Mouse (Mus musculus) layer of hippocampus, postnatal 36 days (tissue): Measurements from ENCODE around the gene Tmem26. TPM values are rescaled to one million over a fixed set of nuclear protein-coding genes. Genes with fewer than 3 reads are reported as not detected.
"Not testable (repeated sequence)": the region's sequence is repeated elsewhere in the genome, so short reads cannot be mapped to it uniquely, and the experiment has no call there.

Source experiments
- DNase-seq, 2 experiments: peaks; one replicate each; pipeline ENCODE4 v3.0.0; 2022
- total RNA-seq, 2 experiments: library from RNA; stranded (reverse); gene quantifications; 2 replicates each; pipeline ENCODE4 v1.2.3; 2021

Tmem26 gene
- total RNA-seq: under 1 TPM in 1 of 2 experiments, not detected in 1; 0.10 TPM

DNA sequence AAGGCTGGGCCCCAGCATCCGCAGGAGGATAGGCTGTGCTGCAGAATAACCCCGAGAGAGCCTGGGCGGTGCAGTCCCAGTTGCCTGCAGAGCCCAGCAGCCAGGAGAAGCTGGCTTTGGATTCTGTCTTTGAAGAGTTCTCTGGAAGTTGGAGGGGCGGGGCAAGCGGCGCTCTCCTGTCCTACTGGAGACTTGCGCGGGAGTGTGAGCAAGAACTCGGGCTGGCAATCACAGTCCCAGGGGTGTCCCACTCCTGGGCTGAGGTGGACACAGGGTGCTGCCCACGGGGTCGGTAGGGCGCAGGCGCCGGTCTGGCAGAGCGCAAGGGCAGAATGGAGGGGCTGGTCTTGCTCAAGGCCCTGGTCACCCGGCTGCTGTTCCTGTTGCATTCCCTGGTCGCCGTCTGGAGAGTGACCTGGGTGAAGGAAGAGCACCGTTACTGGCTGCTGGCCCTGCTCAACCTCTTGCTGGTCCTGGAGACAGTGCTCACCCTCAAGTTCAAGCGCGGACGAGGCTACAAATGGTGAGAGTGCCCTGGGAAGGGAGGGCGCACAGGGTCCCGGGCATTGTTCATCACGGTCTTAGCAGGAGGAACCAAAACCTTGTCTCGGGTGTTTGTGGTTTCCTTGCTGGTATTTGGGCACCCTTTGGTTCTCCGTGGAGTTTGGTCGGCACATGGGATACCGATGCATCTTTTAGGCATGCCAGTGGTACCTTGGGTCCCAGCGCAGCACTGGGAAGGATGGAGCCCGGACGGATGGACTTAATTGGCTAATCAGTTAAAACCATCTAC, at the start of gene Tmem26:
Gene Tmem26, plus strand, starts transcription at position 79 of the 793 bp plus-strand sequence.
- DNase-seq: no peak

DNA sequence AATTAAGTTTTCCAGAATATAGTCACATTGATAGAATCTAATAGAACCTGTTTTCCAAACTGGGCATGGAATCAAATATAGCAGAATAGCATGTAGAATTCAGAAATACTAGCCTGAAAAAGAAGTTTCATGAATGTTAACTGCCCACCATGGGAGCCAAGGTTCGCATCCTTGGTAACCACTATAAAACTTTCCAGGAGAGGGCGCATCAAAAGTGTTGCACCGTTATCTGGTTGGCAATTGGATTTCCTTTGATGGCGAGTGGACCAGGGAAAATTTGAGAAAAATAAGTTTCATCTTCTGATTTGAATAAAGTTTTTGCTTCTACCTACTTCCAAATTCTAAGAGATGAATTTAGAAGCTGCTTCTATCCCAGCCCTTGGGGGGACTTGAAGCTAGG, 44.8 kb upstream of the Tmem26 start:
- DNase-seq: no peak

DNA sequence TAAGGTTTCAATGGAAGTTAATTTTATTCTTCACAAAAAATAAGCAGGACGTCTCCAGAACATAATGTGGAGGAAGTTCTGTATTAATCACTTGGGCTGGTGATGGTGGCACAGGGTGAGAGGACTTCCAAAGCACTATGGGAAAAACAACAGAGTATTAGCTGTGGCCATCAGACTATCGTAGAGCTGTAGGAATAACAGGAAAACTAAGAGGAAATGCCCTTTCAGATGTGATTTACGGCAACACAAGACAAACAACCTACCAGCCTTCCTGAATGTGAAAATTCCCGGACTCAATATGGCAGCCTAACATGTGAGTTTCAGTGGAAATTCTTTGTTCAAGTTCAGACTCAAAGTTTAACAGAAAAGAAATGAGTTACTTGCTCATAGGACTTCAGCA, 42.2 kb upstream of the Tmem26 start:
- no peak for DNase-seq

DNA sequence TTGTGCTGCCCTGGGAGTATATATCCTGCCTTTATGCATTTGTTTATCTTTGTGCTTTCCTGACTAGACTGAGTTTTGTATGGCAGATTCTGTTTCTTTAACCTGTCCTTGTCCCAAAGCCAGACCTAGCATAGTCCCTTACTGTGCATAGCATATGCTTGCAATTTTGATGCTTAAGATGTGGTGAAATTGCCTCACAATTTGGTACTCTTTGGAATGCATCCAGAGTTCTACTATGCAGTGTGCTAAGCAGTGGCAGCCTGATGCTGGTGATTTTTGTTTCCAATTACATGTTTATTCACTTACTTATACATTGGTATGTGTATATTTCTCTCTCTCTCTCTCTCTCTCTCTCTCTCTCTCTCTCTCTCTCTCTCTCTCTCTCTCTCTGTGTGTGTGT, 37.9 kb upstream of the Tmem26 start:
- DNase-seq: no peak

DNA sequence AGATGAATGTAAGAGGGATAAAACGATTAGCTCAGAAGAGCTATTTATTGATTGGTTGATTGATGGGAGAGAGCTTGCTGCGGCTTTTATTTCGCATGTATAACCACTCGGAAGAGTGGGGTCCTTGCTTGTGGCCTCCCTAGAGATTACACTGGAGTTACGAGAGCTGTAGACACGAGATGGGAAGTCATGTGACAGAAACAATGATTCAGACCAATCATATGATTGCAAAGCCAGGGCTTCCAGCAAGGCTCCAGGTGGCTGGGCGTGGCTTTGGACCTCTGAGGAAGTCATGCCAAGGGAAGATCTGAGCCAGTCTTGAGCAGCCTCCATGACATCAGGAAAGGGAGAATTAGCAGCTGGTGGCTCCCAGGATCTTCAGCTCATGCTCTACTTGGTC, 32.3 kb upstream of the Tmem26 start:
- no peak for DNase-seq

DNA sequence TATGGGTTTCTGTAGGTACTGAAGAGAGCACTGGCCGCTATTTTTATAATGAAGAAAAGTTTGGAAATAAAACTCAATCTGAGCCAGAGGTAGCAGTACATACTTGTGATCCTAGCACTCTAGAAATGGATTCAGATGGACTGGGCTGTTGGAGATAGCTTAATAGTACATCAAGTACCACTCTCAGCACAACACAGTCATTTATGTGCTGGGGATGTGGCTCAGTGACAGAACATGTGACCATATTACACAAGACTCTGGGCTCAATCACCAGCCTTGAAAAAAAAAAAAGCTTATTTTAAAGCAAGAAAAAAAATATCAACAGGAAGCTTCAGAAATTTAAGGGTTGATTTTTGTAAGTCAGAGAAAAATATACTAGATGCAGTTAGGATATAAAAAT, 31.0 kb upstream of the Tmem26 start:
- no peak for DNase-seq

DNA sequence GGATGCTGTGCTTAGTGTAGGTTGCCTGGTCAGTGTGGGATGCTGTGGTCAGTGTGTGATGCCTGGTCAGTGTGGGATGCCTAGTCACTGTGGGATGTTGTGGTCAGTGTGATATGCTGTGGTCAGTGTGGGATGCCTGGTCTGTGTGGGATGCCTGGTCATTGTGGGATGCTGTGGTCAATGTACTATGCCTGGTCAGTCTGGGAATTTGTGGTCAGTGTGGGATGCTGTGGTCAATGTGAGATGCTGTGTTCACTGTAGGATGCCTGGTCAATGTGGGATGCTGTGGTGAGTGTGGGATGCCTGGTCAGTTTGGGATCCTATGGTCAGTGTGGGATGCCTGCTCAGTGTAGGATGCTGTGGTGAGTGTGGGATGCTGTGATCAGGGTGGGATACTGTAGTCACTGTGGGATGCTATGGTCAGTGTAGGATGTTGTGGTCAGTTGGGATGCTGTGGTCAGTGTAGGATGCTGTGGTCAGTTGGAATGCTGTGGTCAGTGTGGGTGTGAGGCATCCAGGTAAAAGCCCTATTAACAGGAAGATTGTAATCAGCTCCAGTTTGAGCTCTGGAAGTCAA, 27.6 kb upstream of the Tmem26 start:
- DNase-seq: no peak

DNA sequence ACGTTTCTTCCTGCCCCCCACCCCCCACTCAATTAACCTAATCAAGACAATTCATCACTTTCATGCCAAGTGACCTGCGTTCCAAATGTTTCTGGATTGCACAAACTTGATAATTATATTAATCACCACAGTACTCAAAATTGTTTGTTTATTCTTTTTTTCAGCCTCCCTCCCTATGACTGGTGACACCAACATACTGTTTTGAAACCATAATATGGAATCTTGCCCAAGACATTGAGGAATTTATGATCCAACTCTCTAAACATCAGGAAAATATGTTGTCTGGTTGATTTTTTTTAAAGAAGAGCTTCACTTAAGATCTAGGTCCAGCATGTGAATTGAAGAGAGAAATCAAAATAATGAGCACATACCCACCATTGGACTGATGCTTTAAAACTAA, 19.2 kb upstream of the Tmem26 start:
- no peak for DNase-seq

DNA sequence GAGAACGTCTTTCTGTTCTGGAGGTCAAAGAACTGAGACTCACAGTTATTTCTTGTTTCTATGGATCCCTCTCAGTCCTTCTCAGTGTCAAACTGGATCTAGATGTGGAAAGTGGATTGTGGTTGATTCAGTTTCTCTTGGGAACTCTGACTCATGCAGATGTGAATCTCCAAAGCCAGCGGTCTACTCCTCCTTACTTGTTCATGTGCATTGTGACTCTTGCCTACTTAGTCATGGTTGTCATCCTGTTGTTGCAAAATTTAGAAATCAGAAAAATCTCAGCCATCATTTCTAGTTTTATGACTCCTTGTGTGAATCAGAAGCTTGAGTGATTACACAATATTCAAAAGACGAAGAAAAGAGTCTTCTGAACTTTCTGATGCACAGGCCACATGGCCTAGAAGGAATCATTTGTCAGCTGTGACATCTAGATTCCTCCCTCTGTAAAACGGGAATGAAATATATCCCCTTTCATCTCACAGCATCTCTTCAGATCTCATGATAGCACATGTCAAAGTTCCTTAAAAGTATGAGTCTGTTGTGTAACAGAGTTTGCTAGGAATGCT, 17.9 kb upstream of the Tmem26 start:
- no peak for DNase-seq

DNA sequence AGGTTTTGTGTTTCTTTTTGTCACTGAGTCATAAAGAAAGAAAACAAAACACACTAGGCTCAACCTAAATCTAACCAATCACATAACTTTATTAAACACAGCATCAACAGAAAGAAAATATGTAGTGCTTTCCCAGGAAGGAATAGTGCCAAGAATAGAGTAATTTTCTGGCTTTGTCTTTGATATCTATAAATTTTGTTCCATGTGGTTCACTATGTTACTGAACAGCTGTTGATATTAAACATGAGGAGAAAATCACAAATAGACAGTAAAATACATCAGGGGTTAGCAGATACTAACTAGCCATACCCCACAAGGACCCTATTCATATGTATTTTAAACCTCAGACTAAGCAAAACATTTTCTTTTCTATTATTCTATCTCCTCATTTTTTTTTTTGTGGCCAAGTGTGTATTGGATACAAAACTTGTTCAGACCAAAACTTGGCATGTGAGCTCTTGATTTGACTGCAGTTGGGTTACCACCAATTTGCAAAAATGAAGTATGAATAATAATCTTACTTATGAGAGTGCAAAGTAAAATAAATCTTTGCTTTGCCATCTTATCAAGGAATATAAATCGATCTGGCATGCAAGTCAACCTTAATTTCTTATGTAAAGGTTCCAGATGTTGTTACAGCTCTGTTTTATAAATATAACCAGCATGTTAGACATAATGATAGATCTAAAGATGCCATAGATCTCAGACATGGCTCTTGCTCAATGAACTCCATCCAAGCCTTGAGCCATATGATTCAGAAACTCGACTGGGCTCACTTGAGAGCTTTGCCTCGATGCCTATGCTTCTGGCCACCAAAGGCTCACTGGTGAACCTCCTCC, 16.2 kb upstream of the Tmem26 start:
- no peak for DNase-seq

DNA sequence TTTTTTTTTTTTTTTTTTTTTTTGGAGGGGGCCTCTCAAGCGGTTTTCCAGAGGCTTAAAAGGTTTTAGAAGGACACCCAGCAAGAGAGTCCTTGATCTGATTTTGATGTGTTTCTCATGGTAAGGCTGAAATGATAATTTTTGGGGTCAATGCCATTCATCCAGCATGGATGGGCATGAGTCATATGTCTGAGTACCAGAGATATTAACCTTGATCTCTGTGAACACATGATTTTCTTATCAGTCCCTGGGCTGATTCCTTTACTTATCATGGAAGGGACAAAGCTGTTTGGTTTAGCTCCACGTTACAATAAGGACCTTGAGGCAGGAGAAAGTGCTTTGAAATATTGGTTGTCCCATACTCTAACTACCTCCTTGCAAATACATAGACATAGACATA, 10.5 kb upstream of the Tmem26 start:
- no peak for DNase-seq

DNA sequence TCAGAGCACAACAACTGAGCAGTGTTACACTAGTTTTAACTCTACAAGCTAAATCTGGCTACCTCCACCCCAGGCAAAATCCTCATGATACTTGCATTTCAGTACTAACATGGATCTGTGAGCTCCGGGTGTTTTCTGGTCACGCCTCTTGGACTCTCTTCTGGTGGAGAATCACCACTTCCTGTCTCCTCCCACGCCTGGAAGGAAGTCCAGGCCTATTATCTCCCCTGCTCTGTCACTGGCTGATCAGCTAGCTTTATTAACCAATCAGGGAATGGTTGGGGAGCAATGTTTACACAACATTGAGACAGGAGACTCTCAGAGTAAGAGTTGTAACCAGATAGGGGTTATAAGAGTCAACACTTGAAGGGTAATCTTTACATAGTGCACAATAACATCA, 9.1 kb upstream of the Tmem26 start:
- DNase-seq: no peak

DNA sequence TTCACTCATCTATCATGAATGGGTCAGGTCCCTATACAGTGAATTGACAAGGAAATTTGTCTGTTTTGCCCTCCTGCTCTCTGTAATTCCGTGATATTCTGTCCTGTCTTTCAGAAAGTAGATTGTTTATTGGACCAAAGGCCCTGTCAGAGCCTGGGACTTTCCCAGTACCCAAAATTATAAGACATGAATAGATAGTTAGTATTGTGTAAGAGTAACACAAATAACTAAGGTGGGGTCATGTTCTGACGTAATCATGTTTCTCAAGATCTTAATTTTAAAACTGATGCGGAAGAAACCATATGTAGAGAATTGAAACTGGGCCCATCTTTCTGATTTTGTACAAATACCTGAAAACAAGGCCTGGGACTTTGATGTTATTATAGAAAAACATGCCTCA, 8.1 kb upstream of the Tmem26 start:
- no peak for DNase-seq

DNA sequence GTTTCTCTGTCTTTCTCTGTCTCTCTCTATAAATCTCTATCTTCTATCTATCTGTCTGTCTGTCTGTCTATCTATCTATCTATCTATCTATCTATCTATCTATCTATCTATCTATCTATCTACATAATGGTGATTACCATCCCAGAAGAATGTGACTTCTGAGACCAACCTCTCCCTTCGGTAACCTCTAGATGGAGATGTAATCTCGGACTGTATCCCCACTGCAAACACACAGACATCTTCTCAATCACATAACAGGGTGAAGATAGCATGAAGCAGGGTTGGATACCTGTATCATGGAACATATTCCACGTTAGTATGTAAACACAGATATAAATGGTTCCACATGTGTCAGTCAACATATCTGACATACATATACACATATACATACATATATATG, 5.1 kb upstream of the Tmem26 start:
- no peak for DNase-seq

DNA sequence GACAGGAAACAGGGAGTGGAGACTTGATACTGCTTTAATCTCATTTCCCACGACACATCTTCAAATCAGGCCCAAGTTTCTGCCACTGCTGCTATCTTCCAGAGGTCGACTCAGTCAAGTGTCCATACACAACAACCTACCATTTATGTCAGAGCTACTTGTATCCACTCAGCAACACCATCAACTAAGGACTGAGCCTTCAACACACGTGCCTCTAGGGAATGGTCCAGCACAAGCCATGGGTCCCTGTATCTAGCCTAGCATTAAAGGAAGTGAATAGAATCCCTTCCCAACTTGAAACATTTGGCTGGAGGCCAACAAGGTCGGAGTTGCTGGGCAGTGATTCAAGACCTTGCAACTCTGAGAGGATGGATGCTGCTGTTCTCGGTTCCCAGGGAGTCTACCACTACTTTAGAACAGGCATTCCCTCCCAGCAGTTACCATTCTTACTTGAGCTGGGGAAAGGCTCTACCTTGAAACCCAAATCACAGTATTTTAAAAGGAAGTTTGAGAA, 2.5 kb upstream of the Tmem26 start:
- no peak for DNase-seq

DNA sequence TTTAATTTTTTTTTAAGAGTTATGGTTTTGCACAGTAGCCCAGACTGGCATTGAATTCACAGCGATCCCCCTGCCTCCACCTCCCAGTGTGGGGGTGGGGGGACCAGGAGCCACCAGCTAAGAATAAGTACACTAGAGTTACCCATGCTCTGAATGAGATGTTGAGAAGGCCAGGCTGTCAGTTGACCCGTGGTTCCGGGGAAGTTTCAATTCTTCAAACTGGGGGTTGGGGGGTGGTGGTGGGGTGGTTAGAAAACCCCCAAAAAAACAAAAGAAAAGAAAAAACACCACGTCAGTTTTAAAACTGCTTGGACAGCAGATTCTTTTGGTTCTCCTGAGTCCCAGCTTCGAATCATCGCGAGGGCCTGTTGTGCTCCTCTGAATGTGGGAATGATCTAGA, 431 bp upstream of the Tmem26 start:
- no peak for DNase-seq

DNA sequence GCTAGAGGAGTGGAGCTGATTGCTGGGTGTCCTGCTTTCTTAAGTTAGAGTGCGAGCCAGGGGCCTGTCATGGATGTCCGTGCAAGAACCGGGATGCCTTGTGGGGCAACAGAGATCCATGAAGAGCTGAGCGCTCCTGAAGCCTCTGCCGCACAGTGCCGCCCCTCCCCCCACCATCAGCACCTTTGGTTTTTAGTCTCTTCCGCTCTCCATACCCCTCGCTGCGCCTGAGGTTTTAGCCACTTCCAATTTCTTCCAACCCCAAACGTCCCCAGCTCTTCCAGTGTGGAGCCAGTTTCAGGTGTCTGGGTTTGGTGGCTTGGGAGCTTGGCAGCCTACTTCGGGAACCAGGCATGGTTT, 895 bp downstream of the Tmem26 start:
- DNase-seq: no peak

DNA sequence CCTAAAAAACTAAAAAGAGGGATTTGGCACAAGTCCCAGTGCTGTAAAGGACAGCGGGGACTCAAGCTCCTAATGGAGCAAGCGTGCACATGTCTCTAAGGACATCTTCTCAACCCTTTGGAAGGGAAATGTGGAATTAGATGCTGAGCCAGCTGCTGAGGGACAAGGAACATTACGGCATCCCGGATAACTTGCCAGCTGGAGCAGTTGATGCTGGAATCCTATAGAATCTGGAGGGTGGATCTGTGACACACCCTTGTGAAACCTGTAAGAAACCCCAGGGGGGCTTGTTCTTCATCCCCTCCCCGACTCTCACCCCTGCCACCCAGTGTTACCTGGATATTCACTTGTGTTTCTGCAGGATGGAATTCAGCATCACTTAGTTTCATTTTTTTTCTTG, 4.0 kb downstream of the Tmem26 start:
- DNase-seq: peak in 1 of 2 experiments; percentile 7

DNA sequence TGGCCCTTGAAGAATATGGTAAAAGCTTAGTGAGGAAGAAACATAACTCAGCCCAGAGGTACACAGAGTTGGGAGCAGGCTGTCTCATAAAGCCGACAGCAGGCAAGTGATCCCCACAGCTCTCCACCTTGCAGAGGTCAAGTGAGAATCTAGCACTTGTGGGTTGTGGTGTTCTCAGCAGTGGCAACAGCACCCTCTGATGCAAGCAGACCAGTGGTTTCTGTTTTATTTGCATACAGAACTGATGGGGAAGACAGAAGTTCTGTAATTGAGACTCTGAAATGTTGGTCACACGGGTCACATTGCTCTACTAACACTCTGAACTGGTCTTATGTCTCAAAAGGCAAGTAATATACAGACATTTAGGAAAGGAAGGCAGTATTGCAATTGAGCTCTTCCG, 12.2 kb downstream of the Tmem26 start:
- no peak for DNase-seq

DNA sequence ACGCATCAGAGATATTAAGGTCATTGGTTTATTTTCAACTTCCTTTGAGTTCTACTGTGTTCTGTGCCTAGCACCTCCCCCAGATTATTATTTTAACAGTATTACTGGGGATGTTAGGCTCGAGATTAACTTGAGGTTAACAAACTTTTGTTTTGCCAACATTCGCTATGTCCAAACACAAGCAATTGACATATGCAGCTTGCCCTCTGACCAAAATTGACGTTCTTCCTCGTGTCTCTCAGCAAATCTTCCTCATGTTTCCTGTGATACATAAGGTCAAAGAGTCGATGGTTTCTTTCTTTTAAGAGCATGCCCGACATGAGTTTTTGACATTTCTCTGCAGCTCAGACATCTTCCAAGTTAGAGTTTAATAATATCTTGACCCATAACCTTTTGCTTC, 13.9 kb downstream of the Tmem26 start:
- no peak for DNase-seq

DNA sequence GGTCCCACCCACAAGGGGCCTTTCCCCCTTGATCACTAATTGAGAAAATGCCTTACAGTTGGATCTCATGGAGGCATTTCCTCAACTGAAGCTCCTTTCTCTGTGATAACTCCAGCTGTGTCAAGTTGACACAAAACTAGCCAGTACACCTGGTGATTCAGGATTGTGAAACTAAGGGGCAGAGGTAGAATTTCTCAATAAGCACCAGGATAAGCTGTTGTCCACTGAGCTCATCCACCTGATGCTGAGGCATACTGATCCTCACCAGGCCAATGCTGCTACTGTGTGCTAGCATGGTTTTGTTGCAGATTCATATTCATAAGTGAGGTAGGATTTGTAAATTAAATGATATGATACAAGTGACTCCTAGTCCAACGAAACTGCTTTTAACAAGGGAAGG, 15.5 kb downstream of the Tmem26 start:
- DNase-seq: not testable (repeated sequence)

DNA sequence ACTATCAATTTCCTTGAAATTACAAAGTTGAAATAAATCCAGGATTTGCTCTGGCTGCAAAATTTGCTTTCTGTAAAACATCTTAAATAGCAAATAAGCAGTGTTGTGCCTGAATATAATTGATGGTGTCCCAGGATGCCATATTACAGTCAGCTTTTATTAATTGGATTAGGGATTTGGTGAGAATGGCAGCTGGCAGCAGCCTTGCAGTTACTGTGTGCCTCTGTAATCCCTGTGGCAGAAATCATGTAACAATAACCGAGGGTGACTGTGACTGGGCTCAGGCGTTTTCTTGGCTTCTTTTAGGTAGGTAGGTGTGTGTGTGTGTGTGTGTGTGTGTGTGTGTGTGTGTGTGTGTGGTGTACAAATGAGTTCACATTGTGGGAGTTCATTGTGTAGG, 16.8 kb downstream of the Tmem26 start:
- DNase-seq: no peak

DNA sequence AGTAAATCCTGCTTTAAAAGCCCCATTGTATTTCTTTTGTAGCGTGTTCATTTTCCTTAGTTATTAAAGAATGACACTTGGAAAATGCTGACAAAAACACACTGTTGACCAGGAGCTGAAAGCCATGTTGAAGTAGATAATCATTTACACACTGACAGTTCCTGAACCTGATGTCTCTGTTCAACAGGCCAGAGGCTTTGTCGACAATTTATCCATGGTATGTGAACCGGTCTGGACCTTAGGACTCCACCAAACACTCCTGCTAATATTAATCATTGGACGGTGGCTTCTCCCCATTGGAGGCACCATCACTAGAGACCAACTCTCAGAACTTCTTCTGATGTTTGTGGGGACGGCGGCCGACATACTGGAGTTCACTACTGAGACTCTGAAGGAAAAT, 27.5 kb downstream of the Tmem26 start:
- no peak for DNase-seq
